Mouse (Mus musculus) thymus, adult 2 months (tissue): ENCODE measurements around the gene 4931428F04Rik. TPM values are rescaled to one million over a fixed set of nuclear protein-coding genes. Genes with fewer than 3 reads are reported as not detected.
A peak's percentile ranks its signal among the peaks of the same experiment; 100 is the strongest.

Source experiments
- DNase-seq: peaks from one replicate; pipeline ENCODE4 v3.0.0; 2021
- H3K27ac ChIP-seq: fragments of 200-500 bp; 2 replicates; pipeline ENCODE4 v1.5.1; 2012; ENCODE audit warnings: low read length, control low read depth; ENCODE audit not compliant: control insufficient read depth, insufficient read depth
- H3K27me3 ChIP-seq: fragments of 200-500 bp; 2 replicates; pipeline ENCODE4 v1.6.1; 2012; ENCODE audit warnings: mild to moderate bottlenecking, low read length, moderate library complexity, mixed read lengths; ENCODE audit not compliant: control insufficient read depth, insufficient read depth
- H3K36me3 ChIP-seq: fragments of 200-500 bp; 2 replicates; pipeline ENCODE4 v1.6.1; 2012; ENCODE audit warnings: mild to moderate bottlenecking, low read length, moderate library complexity; ENCODE audit not compliant: control insufficient read depth, insufficient read depth
- H3K4me1 ChIP-seq: fragments of 200-500 bp; replicated peaks from 2 replicates; pipeline ENCODE4 v1.6.1; 2012; ENCODE audit warnings: low read length; ENCODE audit not compliant: control insufficient read depth, insufficient read depth
- H3K4me3 ChIP-seq: fragments of 200-500 bp; 2 replicates; pipeline ENCODE4 v1.5.1; 2012; ENCODE audit warnings: mild to moderate bottlenecking, low read length, control low read depth, moderate library complexity; ENCODE audit not compliant: control insufficient read depth, insufficient read depth
- CTCF ChIP-seq: fragments of 200-500 bp; IDR thresholded peaks from 2 replicates; pipeline ENCODE4 v1.5.1; 2012; ENCODE audit warnings: mild to moderate bottlenecking, control low read depth, low read length, moderate library complexity, borderline replicate concordance; ENCODE audit not compliant: control insufficient read depth, poor library complexity, insufficient read depth; ENCODE audit errors: extremely low read depth
- POLR2A ChIP-seq: fragments of 200-500 bp; IDR thresholded peaks from 2 replicates; pipeline ENCODE4 v1.6.1; 2012; ENCODE audit warnings: mild to moderate bottlenecking, low read length, control low read depth, moderate library complexity; ENCODE audit not compliant: control insufficient read depth, poor library complexity, insufficient read depth; ENCODE audit errors: extremely low read depth
- WGBS: fragments of 180-500 bp; shearing (Covaris S2); methylation state at CpG from one replicate; pipeline ENCODE4 v1.1.7; 2018; 5-methylcytosine and 5-hydroxymethylcytosine counted together
- polyA plus RNA-seq: library from polyadenylated mRNA; depleted of rRNA; stranded (reverse); fragments of >200 nt; gene quantifications from 2 replicates; pipeline ENCODE4 v1.2.3, GENCODE M21; 2012

The 4931428F04Rik gene
- polyA plus RNA-seq, 1 experiment: 13.6 TPM

DNA sequence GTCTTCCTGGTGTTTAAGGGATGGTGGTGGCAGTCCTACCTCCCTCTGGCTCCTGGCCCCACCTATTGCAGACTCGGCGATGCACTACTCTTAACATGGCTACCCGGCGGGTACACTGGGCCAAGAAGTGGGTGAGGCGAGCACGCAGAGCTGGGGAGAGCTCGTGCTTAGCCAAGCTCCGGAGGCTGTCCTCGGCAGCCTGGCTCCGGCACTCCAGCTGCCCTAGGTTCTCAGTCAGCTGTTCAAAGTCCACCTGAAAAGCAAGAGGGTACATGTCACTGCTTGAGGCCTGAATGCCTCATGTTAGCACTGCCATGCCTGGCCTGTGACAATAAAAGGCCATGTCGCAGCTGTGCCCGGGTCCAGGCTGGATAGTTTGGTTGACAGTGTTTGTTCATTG, 40.7 kb upstream of the 4931428F04Rik start:
- WGBS: 97% methylated on average over 12 of the region's 12 CpGs
- peaks cover 25% of the 10 kb centered on the region; the same call in 1 of the 2 replicates for H3K36me3 ChIP-seq
- no peak for DNase-seq

DNA sequence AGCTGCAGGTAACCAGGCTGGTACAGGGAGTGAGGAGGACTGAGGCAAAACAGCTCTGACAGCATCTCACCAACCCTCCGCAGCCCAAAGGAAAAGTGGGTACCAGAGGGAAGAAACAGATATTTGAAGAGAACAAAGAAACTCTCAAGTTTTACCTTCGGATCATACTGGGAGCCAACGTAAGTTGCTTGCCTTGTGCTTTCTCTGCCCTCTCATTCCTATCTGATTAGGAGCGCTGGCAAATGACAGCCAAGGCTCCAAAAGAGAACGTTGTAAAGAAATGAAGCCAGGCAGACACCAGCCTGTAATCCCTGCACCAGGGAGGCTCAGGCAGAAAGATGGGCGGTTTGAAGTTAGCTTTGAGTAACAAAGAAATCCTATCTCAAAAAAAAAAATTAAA, 37.3 kb upstream of the 4931428F04Rik start:
- H3K36me3 ChIP-seq: peaks cover 25% of the 10 kb centered on the region; the same call in 1 of the 2 replicates
- no peak for DNase-seq
- H3K4me1 ChIP-seq: peaks cover 12% of the 10 kb centered on the region
- TF ChIP-seq CTCF (no peak), POLR2A (no peak)
- no peak overlapping the region for H3K27ac ChIP-seq
- H3K4me3 ChIP-seq: peak overlapping the region; percentile 74
- 45% methylated on average over 6 of the region's 6 CpGs for WGBS
- H3K27me3 ChIP-seq: no peaks in the 10 kb centered on the region

More for the DNA sequence above, 40.7 kb upstream of the 4931428F04Rik start:
- Histone ChIP-seq H3K4me1 (peaks cover 12% of the 10 kb centered on the region), H3K27me3 (no peaks in the 10 kb centered on the region), H3K27ac (no peak overlapping the region), H3K4me3 (no peak overlapping the region)
- TF ChIP-seq CTCF (no peak), POLR2A (no peak)

DNA sequence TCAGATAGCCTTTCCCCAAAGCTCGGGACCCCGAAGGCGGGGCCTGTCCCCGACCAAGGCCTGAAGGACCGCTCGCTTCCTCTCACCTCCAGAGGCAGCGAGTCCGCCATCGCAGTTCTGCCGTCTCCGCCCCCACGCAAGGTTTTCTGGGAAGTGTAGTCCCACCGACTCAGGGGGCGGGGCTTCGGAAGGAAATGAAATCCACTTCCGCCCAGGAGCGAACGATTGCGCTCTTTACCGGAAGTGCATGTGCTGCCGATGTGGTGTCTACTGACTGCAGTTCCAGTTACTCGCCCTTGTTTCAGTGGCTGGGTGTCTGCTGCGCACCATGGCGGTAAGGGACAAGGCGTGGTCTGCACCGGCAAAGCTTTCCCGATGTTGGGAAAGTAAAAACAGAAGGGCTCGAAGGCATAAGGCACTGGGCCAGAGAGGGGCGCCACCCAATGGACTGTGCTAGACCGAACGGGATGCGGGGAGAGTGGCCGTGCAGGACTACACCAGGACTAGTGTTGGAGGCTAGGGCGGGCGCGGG, 36.5 kb upstream of the 4931428F04Rik start, which contains the start of the genes Lrrc29 and Tmem208:
Lrrc29 (minus strand) TSS at position 138 of the 532 bp plus-strand sequence.
Tmem208 (plus strand) TSS at position 214 of the 532 bp plus-strand sequence.
- H3K27me3 ChIP-seq: no peaks in the 10 kb centered on the region
- peak; percentile 99 for DNase-seq
- under 1% methylated on average over 36 of the region's 36 CpGs for WGBS
- TF ChIP-seq POLR2A (peak; percentile 79), CTCF (peak; percentile 63; the same call in 1 of the 2 replicates)
- H3K36me3 ChIP-seq: peaks cover 25% of the 10 kb centered on the region; the same call in 1 of the 2 replicates
- peak within 1 kb of the TSS; percentile 23 for H3K27ac ChIP-seq
- peaks cover 12% of the 10 kb centered on the region for H3K4me1 ChIP-seq
- H3K4me3 ChIP-seq: peak within 1 kb of the TSS; percentile 74

DNA sequence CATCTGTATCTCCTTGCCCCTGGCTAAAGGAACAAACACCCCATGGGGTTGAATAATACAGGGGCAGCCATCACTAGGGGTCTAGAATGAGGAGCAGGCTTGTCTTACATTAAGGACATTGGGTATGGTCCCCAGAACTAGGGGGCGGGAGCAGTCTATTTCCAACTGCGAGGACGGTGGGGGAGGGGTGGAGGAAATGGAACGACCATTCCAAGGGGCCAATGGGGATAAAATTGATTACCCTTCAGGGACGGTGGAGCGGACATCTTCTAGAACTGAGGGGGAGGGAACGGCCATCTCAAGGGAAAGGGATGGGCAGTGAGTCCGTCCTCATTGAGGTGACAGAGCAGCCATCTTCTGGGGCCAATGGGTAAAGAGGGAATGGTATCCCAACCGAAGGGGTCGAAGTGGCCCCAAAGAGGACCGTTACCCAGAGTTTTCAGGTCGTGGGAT, 36.0 kb upstream of the 4931428F04Rik start:
- peaks cover 22% of the 10 kb centered on the region; the same call in 1 of the 2 replicates for H3K36me3 ChIP-seq
- peak overlapping the region; percentile 74 for H3K4me3 ChIP-seq
- TF ChIP-seq CTCF (no peak), POLR2A (no peak)
- WGBS: 1% methylated on average over 12 of the region's 12 CpGs
- peaks cover 12% of the 10 kb centered on the region for H3K4me1 ChIP-seq
- H3K27me3 ChIP-seq: no peaks in the 10 kb centered on the region
- no peak for DNase-seq
- no peak overlapping the region for H3K27ac ChIP-seq

DNA sequence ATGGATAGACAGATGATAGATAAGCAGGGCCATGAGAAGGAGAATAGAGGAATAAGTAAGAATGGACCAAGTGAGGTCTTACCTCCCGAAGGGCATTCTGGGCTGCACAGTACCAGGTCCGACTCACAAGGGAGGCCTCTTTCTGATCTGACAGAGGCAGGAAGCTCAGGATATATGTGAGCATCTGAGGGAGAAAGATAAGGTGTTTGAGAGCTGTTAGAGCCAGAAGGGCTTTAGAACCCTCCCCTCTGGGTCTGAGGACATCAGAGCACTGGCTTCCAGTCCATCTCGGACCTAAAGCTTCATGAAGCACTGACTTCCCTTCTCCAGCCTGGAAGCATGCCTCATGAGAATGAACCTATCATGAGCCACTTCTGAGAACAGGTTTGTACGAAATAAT, 33.5 kb upstream of the 4931428F04Rik start:
- no peak for DNase-seq
- peaks cover 12% of the 10 kb centered on the region for H3K4me1 ChIP-seq
- H3K36me3 ChIP-seq: peaks cover 3% of the 10 kb centered on the region
- no peak overlapping the region for H3K27ac ChIP-seq
- no peaks in the 10 kb centered on the region for H3K27me3 ChIP-seq
- TF ChIP-seq POLR2A (no peak), CTCF (no peak)
- WGBS: 97% methylated on average over 4 of the region's 4 CpGs
- no peak overlapping the region for H3K4me3 ChIP-seq

DNA sequence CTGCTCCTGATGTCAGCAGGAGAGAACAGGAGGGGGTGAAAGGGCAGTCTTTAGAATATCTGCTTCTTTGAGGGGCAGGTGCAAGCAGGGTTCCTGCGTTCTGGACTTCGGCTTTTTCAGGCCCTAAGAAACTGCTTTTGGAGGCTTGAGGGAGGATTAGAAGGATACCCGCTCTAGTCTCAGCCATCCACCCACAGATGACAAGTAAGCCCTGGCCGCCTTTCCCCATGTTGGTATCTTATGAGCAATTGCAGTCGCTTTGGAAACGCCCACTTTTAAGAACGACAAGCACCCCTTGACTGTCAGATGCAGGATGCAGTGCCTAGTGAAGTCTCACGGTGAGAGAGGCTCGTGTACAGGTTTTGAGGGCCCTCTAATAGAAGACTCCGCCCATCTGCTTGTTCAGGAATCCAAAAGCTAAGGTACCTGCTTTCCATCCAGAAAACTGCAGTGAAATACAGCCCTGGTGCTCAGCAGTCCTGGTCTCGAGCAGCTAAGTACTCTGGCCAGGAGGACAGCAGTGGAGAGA, 29.1 kb upstream of the 4931428F04Rik start:
- 95% methylated on average over 11 of the region's 11 CpGs for WGBS
- no peak overlapping the region for H3K27ac ChIP-seq

DNA sequence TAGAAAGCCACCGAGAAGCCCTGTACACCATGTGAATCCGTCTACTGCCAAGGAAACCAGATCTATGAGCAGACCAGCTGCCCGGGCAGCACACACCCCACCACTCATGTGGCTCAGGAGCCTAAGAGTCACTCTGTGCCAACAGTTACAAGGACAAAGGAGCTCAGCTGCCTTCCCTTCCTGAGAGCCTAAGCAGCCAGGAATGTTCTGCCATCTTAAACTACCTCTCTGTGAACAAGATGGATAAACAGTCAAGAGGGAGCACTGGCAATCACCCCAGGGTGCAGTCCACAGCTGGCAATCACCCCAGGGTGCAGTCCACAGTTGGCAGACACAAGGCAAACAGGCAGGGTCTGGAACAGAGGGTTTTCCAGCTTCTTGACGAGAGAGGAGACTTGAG, 28.3 kb upstream of the 4931428F04Rik start:
- 96% methylated on average over 4 of the region's 4 CpGs for WGBS
- TF ChIP-seq POLR2A: no peak
- no peak for TF ChIP-seq CTCF
- Histone ChIP-seq H3K27ac (no peak overlapping the region), H3K4me3 (no peak overlapping the region), H3K27me3 (no peaks in the 10 kb centered on the region), H3K4me1 (no peaks in the 10 kb centered on the region), H3K36me3 (peaks cover 5% of the 10 kb centered on the region; the same call in 1 of the 2 replicates)
- DNase-seq: no peak

More for the DNA sequence above, 29.1 kb upstream of the 4931428F04Rik start:
- no peak for DNase-seq
- Histone ChIP-seq H3K4me1 (no peaks in the 10 kb centered on the region), H3K27me3 (no peaks in the 10 kb centered on the region), H3K36me3 (peaks cover 5% of the 10 kb centered on the region; the same call in 1 of the 2 replicates), H3K4me3 (no peak overlapping the region)
- TF ChIP-seq CTCF: no peak
- no peak for TF ChIP-seq POLR2A
